Mouse (Mus musculus) lung, embryonic 15.5 days (tissue): Measurements from ENCODE around the gene Tars. TPM values are rescaled to one million over a fixed set of nuclear protein-coding genes. Genes with fewer than 3 reads are reported as not detected.

Source experiments
- ATAC-seq: fragments of 200-750 bp; cut with Nextera tagmentation; 2 replicates; pipeline ENCODE4 v1.8.0; 2017; ENCODE audit warnings: moderate number of reproducible peaks, borderline replicate concordance; ENCODE audit not compliant: low FRiP score, low TSS enrichment; ENCODE audit errors: extremely low read depth
- H3K27ac ChIP-seq: fragments of 300-500 bp; sonication (generic); 2 replicates; pipeline ENCODE4 v1.5.1; 2015; ENCODE audit warnings: moderate library complexity, mild to moderate bottlenecking, inconsistent platforms
- H3K27me3 ChIP-seq: fragments of 300-500 bp; sonication (generic); 2 replicates; pipeline ENCODE4 v1.6.1; 2015; ENCODE audit warnings: inconsistent platforms
- H3K36me3 ChIP-seq: fragments of 300-500 bp; sonication (generic); 2 replicates; pipeline ENCODE4 v1.6.1; 2015; ENCODE audit warnings: inconsistent platforms
- H3K4me1 ChIP-seq: fragments of 300-500 bp; sonication (generic); 2 replicates; pipeline ENCODE4 v1.6.1; 2015; ENCODE audit warnings: inconsistent platforms
- H3K4me2 ChIP-seq: fragments of 300-500 bp; sonication (generic); 2 replicates; pipeline ENCODE4 v1.6.1; 2015; ENCODE audit warnings: inconsistent platforms, mild to moderate bottlenecking, moderate library complexity
- H3K4me3 ChIP-seq: fragments of 300-500 bp; sonication (generic); 2 replicates; pipeline ENCODE4 v1.5.1; 2015; ENCODE audit warnings: mild to moderate bottlenecking, inconsistent platforms
- H3K9ac ChIP-seq: fragments of 300-500 bp; sonication (generic); 2 replicates; pipeline ENCODE4 v1.6.1; 2015; ENCODE audit warnings: inconsistent platforms
- H3K9me3 ChIP-seq: fragments of 300-500 bp; sonication (generic); 2 replicates; pipeline ENCODE4 v1.6.1; 2016; ENCODE audit warnings: inconsistent platforms
- WGBS: fragments of 180-500 bp; shearing (Covaris S2); methylation state at CpG from one replicate; pipeline ENCODE4 v1.1.7; 2015; 5-methylcytosine and 5-hydroxymethylcytosine counted together
- polyA plus RNA-seq: library from polyadenylated mRNA; unstranded; fragments of >200 nt; fragmentation: Nextera tagmentation; extraction: Ambion mirVana; gene quantifications from 2 replicates; pipeline ENCODE4 v1.2.1, GENCODE M21; 2015

Gene Tars
- polyA plus RNA-seq, 1 experiment from 2014 or later = 58.9 TPM

DNA sequence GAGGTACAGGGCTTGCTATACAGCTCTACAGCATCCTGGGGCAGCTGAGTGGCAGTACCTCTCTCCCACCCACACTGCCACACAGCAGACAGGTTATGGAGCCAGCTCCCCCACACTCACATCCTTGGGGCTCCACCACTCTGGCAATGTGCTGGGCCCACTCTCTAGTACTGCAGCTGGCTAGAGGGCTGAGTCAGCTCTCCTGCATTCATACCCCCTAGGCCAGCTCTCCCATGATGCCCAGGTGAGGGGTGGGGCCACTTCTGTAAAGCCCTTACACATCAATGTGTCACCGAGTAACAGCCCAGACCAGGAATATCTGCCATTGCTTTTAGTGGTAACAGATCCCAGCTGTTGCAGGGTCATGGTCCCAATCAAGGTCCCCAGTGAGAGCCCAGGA is 38.6 kb downstream of the Tars start:
- H3K36me3 ChIP-seq = no peaks in the 10 kb centered on the region
- no peaks in the 10 kb centered on the region for H3K4me1 ChIP-seq
- H3K4me2 ChIP-seq = no peak overlapping the region
- no peak overlapping the region for H3K4me3 ChIP-seq
- H3K27ac ChIP-seq = no peak overlapping the region
- ATAC-seq = no peak
- H3K9ac ChIP-seq = no peak overlapping the region
- 81% methylated on average over 1 of the region's 1 CpGs for WGBS
- H3K9me3 ChIP-seq = no peaks in the 10 kb centered on the region
- H3K27me3 ChIP-seq = no peaks in the 10 kb centered on the region

DNA sequence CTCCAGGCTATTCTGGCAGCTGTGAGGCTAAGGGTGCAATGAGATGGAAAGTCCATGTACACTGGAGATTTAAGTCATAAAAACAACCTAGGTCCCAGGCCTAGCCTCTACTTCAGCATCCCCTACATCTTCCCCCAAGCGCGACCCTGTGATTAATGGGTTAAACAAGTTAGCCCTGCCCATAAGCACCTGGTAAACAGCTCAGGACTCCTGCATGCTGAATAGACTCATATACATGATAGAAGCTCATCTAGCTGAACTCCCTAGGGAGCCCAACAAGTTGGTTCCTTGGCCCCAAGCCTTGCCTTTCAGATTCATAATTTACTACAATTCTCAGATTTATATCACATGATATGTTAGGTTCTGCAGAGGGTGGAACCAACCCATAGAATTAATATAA is 42.0 kb downstream of the Tars start:
- no peak for ATAC-seq
- no peaks in the 10 kb centered on the region for H3K4me1 ChIP-seq
- H3K9ac ChIP-seq = no peak overlapping the region
- no peaks in the 10 kb centered on the region for H3K9me3 ChIP-seq
- no peak overlapping the region for H3K4me2 ChIP-seq
- no peaks in the 10 kb centered on the region for H3K36me3 ChIP-seq
- no peaks in the 10 kb centered on the region for H3K27me3 ChIP-seq
- H3K4me3 ChIP-seq = no peak overlapping the region
- H3K27ac ChIP-seq = no peak overlapping the region
- WGBS = 91% methylated on average over 2 of the region's 2 CpGs

DNA sequence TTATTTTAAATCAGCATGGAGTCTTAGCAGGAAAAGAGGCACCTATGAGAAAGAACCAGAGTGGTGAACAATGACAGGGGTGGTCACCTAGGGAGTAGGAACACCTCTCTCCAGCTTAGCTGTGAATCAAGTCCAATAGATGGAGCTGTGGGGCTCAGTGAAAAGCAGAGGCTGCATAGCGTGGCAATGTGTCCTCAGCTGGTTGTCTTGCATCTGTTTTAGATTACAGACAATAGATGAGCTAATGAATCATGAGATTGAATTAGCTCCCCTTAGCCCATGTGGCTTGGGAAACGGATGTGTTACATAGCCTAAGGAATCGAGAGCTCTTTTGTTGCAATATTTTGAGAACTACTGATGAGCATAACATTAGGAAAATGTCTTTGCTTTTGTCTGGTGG is 43.6 kb downstream of the Tars start:
- H3K4me1 ChIP-seq = no peaks in the 10 kb centered on the region
- H3K9me3 ChIP-seq = no peaks in the 10 kb centered on the region
- H3K4me3 ChIP-seq = no peak overlapping the region
- no peak overlapping the region for H3K4me2 ChIP-seq
- 69% methylated on average over 3 of the region's 3 CpGs for WGBS
- H3K36me3 ChIP-seq = no peaks in the 10 kb centered on the region
- H3K9ac ChIP-seq = no peak overlapping the region
- ATAC-seq = no peak
- H3K27ac ChIP-seq = no peak overlapping the region
- H3K27me3 ChIP-seq = no peaks in the 10 kb centered on the region

DNA sequence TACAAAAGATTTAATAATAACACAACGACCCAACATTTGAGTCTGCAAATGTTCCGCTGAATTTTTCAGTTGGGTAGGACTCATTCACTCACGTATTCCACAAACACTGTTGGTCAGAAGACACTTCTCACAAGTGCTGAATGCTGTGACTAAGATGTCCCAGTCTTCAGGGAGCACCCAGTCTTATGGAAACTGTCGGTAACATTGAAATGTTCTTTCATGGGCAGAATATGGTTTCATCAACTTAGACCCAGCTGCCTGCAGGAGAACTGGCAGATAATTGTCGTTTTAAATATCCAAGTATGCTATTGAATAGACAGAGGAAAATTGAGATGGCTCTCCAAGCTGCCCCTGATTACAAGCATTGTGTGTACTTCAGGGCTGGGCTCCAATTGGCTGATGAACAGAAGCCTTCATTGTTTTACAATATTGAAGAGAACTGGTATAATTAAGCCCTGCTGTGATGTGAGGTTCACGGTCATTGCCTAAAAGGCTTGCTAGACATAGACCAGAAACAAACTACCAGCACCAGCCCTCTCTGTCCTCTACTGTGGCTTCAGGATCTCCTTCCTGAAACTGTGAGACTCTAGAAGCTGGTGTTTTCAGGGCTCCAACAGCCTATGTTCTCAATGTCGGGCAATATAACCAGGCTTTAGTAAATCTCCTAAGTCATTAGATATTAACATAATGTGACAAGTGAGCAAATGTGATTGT is 59.8 kb downstream of the Tars start:
- Histone ChIP-seq H3K4me3 (no peak overlapping the region), H3K4me1 (no peaks in the 10 kb centered on the region), H3K27me3 (no peaks in the 10 kb centered on the region), H3K36me3 (no peaks in the 10 kb centered on the region), H3K9me3 (no peaks in the 10 kb centered on the region), H3K9ac (no peak overlapping the region), H3K4me2 (no peak overlapping the region), H3K27ac (no peak overlapping the region)
- WGBS = 64% methylated on average over 7 of the region's 7 CpGs
- ATAC-seq = no peak
